Mouse (Mus musculus): ENCODE measurements around the gene Dtx1. TPM values are rescaled to one million over a fixed set of nuclear protein-coding genes. Genes with fewer than 3 reads are reported as not detected.
A peak's percentile ranks its signal among the peaks of the same experiment; 100 is the strongest.

Dtx1 gene
- polyA plus RNA-seq, 1 experiment: 46.0 TPM

- peaks cover 29% of the 10 kb centered on the region for H3K4me1 ChIP-seq (ENCODE audit: control insufficient read depth, insufficient read depth, low read length)
- peaks cover 5% of the 10 kb centered on the region; the same call in 1 of the 2 replicates for H3K27me3 ChIP-seq (ENCODE audit: control insufficient read depth, insufficient read depth, low read length)
- peak overlapping the region; percentile 81 for H3K4me3 ChIP-seq (ENCODE audit: control insufficient read depth, low read depth, low read length)
- no peak overlapping the region for H3K27ac ChIP-seq (ENCODE audit: control insufficient read depth, insufficient read depth, low read depth, low read length)
- no peaks in the 10 kb centered on the region for H3K36me3 ChIP-seq (ENCODE audit: control insufficient read depth, insufficient read depth, low read length)
- TF ChIP-seq CTCF (IDR thresholded peaks at IDR 0.05; ENCODE audit: control insufficient read depth, insufficient read depth, insufficient replicate concordance, low read depth, low read length) (peak; percentile 62; the same call in 1 of the 2 replicates), POLR2A (IDR thresholded peaks at IDR 0.05; ENCODE audit: control insufficient read depth, low read depth, low read length) (no peak)
These were observed 31.8 kb downstream of the Dtx1 start for GRCm38 (mm10) chr5:120679676-120680555.

GRCm38 (mm10) chr5:120677516-120677915, 34.2 kb downstream of the Dtx1 start:
- Histone ChIP-seq H3K4me3 (ENCODE audit: control insufficient read depth, low read depth, low read length) (peak overlapping the region; percentile 69), H3K27me3 (ENCODE audit: control insufficient read depth, insufficient read depth, low read length) (peaks cover 5% of the 10 kb centered on the region; the same call in 1 of the 2 replicates), H3K27ac (ENCODE audit: control insufficient read depth, insufficient read depth, low read depth, low read length) (no peak overlapping the region), H3K4me1 (ENCODE audit: control insufficient read depth, insufficient read depth, low read length) (peaks cover 26% of the 10 kb centered on the region), H3K36me3 (ENCODE audit: control insufficient read depth, insufficient read depth, low read length) (no peaks in the 10 kb centered on the region)
- TF ChIP-seq CTCF (IDR thresholded peaks at IDR 0.05; ENCODE audit: control insufficient read depth, insufficient read depth, insufficient replicate concordance, low read depth, low read length): no peak
- no peak; the same call in 1 of the 2 replicates for TF ChIP-seq POLR2A (IDR thresholded peaks at IDR 0.05; ENCODE audit: control insufficient read depth, low read depth, low read length)

- no peak for TF ChIP-seq CTCF (IDR thresholded peaks at IDR 0.05; ENCODE audit: control insufficient read depth, insufficient read depth, insufficient replicate concordance, low read depth, low read length)
- no peak for TF ChIP-seq POLR2A (IDR thresholded peaks at IDR 0.05; ENCODE audit: control insufficient read depth, low read depth, low read length)
- H3K4me1 ChIP-seq (ENCODE audit: control insufficient read depth, insufficient read depth, low read length): peaks cover 10% of the 10 kb centered on the region
- no peaks in the 10 kb centered on the region for H3K36me3 ChIP-seq (ENCODE audit: control insufficient read depth, insufficient read depth, low read length)
- no peak overlapping the region for H3K4me3 ChIP-seq (ENCODE audit: control insufficient read depth, low read depth, low read length)
- H3K27ac ChIP-seq (ENCODE audit: control insufficient read depth, insufficient read depth, low read depth, low read length): no peak overlapping the region
- H3K27me3 ChIP-seq (ENCODE audit: control insufficient read depth, insufficient read depth, low read length): no peaks in the 10 kb centered on the region
These were observed 37.2 kb downstream of the Dtx1 start for GRCm38 (mm10) chr5:120674229-120675145.

- no peaks in the 10 kb centered on the region for H3K36me3 ChIP-seq (ENCODE audit: control insufficient read depth, insufficient read depth, low read length)
- no peak for TF ChIP-seq POLR2A (IDR thresholded peaks at IDR 0.05; ENCODE audit: control insufficient read depth, low read depth, low read length)
- TF ChIP-seq CTCF (IDR thresholded peaks at IDR 0.05; ENCODE audit: control insufficient read depth, insufficient read depth, insufficient replicate concordance, low read depth, low read length): peak; percentile 96
- H3K4me3 ChIP-seq (ENCODE audit: control insufficient read depth, low read depth, low read length): no peak overlapping the region
- H3K27ac ChIP-seq (ENCODE audit: control insufficient read depth, insufficient read depth, low read depth, low read length): no peak overlapping the region
- no peaks in the 10 kb centered on the region for H3K27me3 ChIP-seq (ENCODE audit: control insufficient read depth, insufficient read depth, low read length)
- H3K4me1 ChIP-seq (ENCODE audit: control insufficient read depth, insufficient read depth, low read length): peaks cover 7% of the 10 kb centered on the region
These were observed 38.1 kb downstream of the Dtx1 start for GRCm38 (mm10) chr5:120673626-120674025.

GRCm38 (mm10) chr5:120671865-120672264, 39.9 kb downstream of the Dtx1 start:
- Histone ChIP-seq H3K27ac (ENCODE audit: control insufficient read depth, insufficient read depth, low read depth, low read length) (no peak overlapping the region), H3K27me3 (ENCODE audit: control insufficient read depth, insufficient read depth, low read length) (no peaks in the 10 kb centered on the region), H3K4me1 (ENCODE audit: control insufficient read depth, insufficient read depth, low read length) (peaks cover 7% of the 10 kb centered on the region), H3K36me3 (ENCODE audit: control insufficient read depth, insufficient read depth, low read length) (no peaks in the 10 kb centered on the region), H3K4me3 (ENCODE audit: control insufficient read depth, low read depth, low read length) (no peak overlapping the region)
- TF ChIP-seq POLR2A (IDR thresholded peaks at IDR 0.05; ENCODE audit: control insufficient read depth, low read depth, low read length): no peak
- TF ChIP-seq CTCF (IDR thresholded peaks at IDR 0.05; ENCODE audit: control insufficient read depth, insufficient read depth, insufficient replicate concordance, low read depth, low read length): no peak

GRCm38 (mm10) chr5:120670132-120670531, 41.6 kb downstream of the Dtx1 start:
- no peak for TF ChIP-seq CTCF (IDR thresholded peaks at IDR 0.05; ENCODE audit: control insufficient read depth, insufficient read depth, insufficient replicate concordance, low read depth, low read length)
- no peak for TF ChIP-seq POLR2A (IDR thresholded peaks at IDR 0.05; ENCODE audit: control insufficient read depth, low read depth, low read length)
- Histone ChIP-seq H3K27me3 (ENCODE audit: control insufficient read depth, insufficient read depth, low read length) (no peaks in the 10 kb centered on the region), H3K4me3 (ENCODE audit: control insufficient read depth, low read depth, low read length) (no peak overlapping the region), H3K36me3 (ENCODE audit: control insufficient read depth, insufficient read depth, low read length) (no peaks in the 10 kb centered on the region), H3K27ac (ENCODE audit: control insufficient read depth, insufficient read depth, low read depth, low read length) (no peak overlapping the region), H3K4me1 (ENCODE audit: control insufficient read depth, insufficient read depth, low read length) (peaks cover 7% of the 10 kb centered on the region)

GRCm38 (mm10) chr5:120668761-120669160, 43.0 kb downstream of the Dtx1 start:
- no peak for TF ChIP-seq POLR2A (IDR thresholded peaks at IDR 0.05; ENCODE audit: control insufficient read depth, low read depth, low read length)
- TF ChIP-seq CTCF (IDR thresholded peaks at IDR 0.05; ENCODE audit: control insufficient read depth, insufficient read depth, insufficient replicate concordance, low read depth, low read length): no peak
- Histone ChIP-seq H3K27ac (ENCODE audit: control insufficient read depth, insufficient read depth, low read depth, low read length) (no peak overlapping the region), H3K27me3 (ENCODE audit: control insufficient read depth, insufficient read depth, low read length) (no peaks in the 10 kb centered on the region), H3K4me3 (ENCODE audit: control insufficient read depth, low read depth, low read length) (no peak overlapping the region), H3K4me1 (ENCODE audit: control insufficient read depth, insufficient read depth, low read length) (peaks cover 2% of the 10 kb centered on the region), H3K36me3 (ENCODE audit: control insufficient read depth, insufficient read depth, low read length) (no peaks in the 10 kb centered on the region)

All from testis, adult 2 months (tissue).